Mouse (Mus musculus) midbrain, postnatal 0 days (tissue): Measurements from ENCODE around the gene Gak. TPM values are rescaled to one million over a fixed set of nuclear protein-coding genes. Genes with fewer than 3 reads are reported as not detected.
A peak's percentile ranks its signal among the peaks of the same experiment; 100 is the strongest.

Source experiments
- ATAC-seq: fragments of 200-750 bp; cut with Nextera tagmentation; 2 replicates; pipeline ENCODE4 v1.8.0; 2017; ENCODE audit warnings: moderate number of reproducible peaks, mild to moderate bottlenecking, moderate TSS enrichment, moderate library complexity; ENCODE audit not compliant: low FRiP score
- DNase-seq: peaks from one replicate; pipeline ENCODE4 v3.0.0-alpha.2; 2015; ENCODE audit warnings: low spot score
- H3K27ac ChIP-seq: fragments of 300-500 bp; sonication (generic); 2 replicates; pipeline ENCODE4 v1.5.1; 2014; ENCODE audit warnings: low read depth, mild to moderate bottlenecking, low read length, mixed read lengths
- H3K27me3 ChIP-seq: fragments of 300-500 bp; sonication (generic); 2 replicates; pipeline ENCODE4 v1.6.1; 2014; ENCODE audit warnings: low read length, control low read depth, mixed read lengths; ENCODE audit not compliant: insufficient read depth
- H3K36me3 ChIP-seq: fragments of 300-500 bp; sonication (generic); 2 replicates; pipeline ENCODE4 v1.6.1; 2014; ENCODE audit warnings: low read length, control low read depth, mixed read lengths; ENCODE audit not compliant: insufficient read depth
- H3K4me1 ChIP-seq: fragments of 300-500 bp; sonication (generic); 2 replicates; pipeline ENCODE4 v1.6.1; 2014; ENCODE audit warnings: mild to moderate bottlenecking, control low read depth, antibody characterized with exemption, low read length, mixed read lengths; ENCODE audit not compliant: insufficient read depth
- H3K4me2 ChIP-seq: fragments of 300-500 bp; sonication (generic); 2 replicates; pipeline ENCODE4 v1.6.1; 2014; ENCODE audit warnings: low read depth, mild to moderate bottlenecking, low read length, mixed read lengths; ENCODE audit not compliant: poor library complexity, severe bottlenecking
- H3K4me3 ChIP-seq: fragments of 300-500 bp; sonication (generic); 2 replicates; pipeline ENCODE4 v1.5.1; 2014; ENCODE audit warnings: low read depth, mild to moderate bottlenecking, low read length, moderate library complexity
- H3K9ac ChIP-seq: fragments of 300-500 bp; sonication (generic); replicated peaks from 2 replicates; pipeline ENCODE4 v1.6.1; 2014; ENCODE audit warnings: mild to moderate bottlenecking, low read length, moderate library complexity, mixed read lengths; ENCODE audit not compliant: poor library complexity, severe bottlenecking
- H3K9me3 ChIP-seq: fragments of 300-500 bp; sonication (generic); 2 replicates; pipeline ENCODE4 v1.6.1; 2016; ENCODE audit warnings: low read length, control low read depth
- CTCF ChIP-seq: IDR thresholded peaks from 2 replicates; pipeline ENCODE4 v1.5.1; 2016; ENCODE audit warnings: antibody characterized with exemption, mild to moderate bottlenecking
- WGBS: fragments of 180-500 bp; shearing (Covaris S2); extraction: QIAGEN DNeasy Blood & Tissue Kit; methylation state at CpG from one replicate; pipeline ENCODE4 v1.1.7; 2014; 5-methylcytosine and 5-hydroxymethylcytosine counted together
- polyA plus RNA-seq: library from polyadenylated mRNA; unstranded; fragments of >200 nt; fragmentation: Nextera tagmentation; extraction: Ambion mirVana; gene quantifications from 2 replicates; pipeline ENCODE4 v1.2.1, GENCODE M21; 2015
- total RNA-seq: library from RNA; depleted of rRNA; stranded (reverse); fragments of >200 nt; gene quantifications from 2 replicates; pipeline ENCODE4 v1.2.3, GENCODE M21; 2014

Gak gene
- total and polyA plus RNA-seq, 2 experiments from 2014 or later: 46.1 to 77.1 TPM

- ATAC-seq (no peak), DNase-seq (no peak)
- no peak for TF ChIP-seq CTCF
- H3K9ac ChIP-seq: no peak overlapping the region
- no peaks in the 10 kb centered on the region for H3K9me3 ChIP-seq
- H3K27ac ChIP-seq: no peak overlapping the region
- H3K36me3 ChIP-seq: peaks cover 7% of the 10 kb centered on the region
- no peak overlapping the region for H3K4me2 ChIP-seq
- no peaks in the 10 kb centered on the region for H3K27me3 ChIP-seq
- no peak overlapping the region for H3K4me3 ChIP-seq
- H3K4me1 ChIP-seq: peaks cover 17% of the 10 kb centered on the region
- WGBS: 79% methylated on average over 2 of the region's 2 CpGs
Measured at GRCm38 (mm10) chr5:108674624-108675023, 45.1 kb upstream of the Gak start.

DNA sequence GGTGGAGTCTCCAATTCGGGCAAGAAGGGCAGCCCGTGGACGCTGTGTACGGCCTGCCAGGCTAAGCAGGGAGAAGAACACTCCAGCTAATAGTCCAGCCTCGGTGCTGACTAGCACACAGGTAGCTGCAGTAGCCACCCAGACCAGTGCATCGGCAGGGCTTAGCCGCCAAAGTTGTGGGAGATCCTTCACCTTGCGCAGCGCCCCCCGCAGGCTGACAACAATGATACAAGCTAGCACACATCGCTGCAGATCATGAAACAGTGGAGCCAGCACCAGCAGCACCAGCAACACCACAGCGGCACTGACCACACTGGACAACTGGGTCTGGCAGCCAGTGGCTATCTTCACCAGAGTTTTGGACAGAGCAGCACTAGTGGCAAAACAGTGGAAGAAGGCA is 42.2 kb upstream of the Gak start:
- H3K9me3 ChIP-seq: no peaks in the 10 kb centered on the region
- TF ChIP-seq CTCF: peak; percentile 27
- H3K27ac ChIP-seq: no peak overlapping the region
- WGBS: 97% methylated on average over 12 of the region's 12 CpGs
- H3K4me3 ChIP-seq: no peak overlapping the region
- peaks cover 10% of the 10 kb centered on the region for H3K4me1 ChIP-seq
- no peak for ATAC-seq
- no peak for DNase-seq
- peaks cover 7% of the 10 kb centered on the region for H3K36me3 ChIP-seq
- H3K4me2 ChIP-seq: no peak overlapping the region
- H3K27me3 ChIP-seq: no peaks in the 10 kb centered on the region
- H3K9ac ChIP-seq: no peak overlapping the region

DNA sequence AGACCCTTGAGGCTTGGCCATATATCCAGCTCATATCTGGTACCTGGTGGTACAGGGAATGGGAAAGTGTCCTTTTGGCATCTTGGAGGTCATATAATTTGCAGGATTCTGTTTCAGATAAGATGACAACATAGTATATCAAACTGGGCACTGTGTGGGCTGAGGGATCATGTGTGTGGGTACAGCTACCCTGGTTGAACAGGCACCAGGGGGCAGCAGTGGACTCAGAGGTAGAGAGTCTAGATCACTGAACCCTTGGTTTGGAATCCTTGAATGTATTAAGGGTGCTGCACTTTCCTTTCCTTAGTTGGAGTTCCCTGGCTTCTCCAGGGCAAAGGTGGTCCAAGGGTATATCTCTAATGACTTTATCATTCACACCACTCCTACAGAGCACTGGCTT is 41.2 kb upstream of the Gak start:
- no peak overlapping the region for H3K4me2 ChIP-seq
- peak; percentile 57 for TF ChIP-seq CTCF
- DNase-seq (no peak), ATAC-seq (no peak)
- peaks cover 7% of the 10 kb centered on the region for H3K36me3 ChIP-seq
- no peak overlapping the region for H3K4me3 ChIP-seq
- peaks cover 5% of the 10 kb centered on the region; the same call in 1 of the 2 replicates for H3K4me1 ChIP-seq
- H3K9me3 ChIP-seq: no peaks in the 10 kb centered on the region
- H3K27ac ChIP-seq: no peak overlapping the region
- H3K9ac ChIP-seq: no peak overlapping the region
- H3K27me3 ChIP-seq: no peaks in the 10 kb centered on the region

- Histone ChIP-seq H3K9ac (peak overlapping the region; percentile 70; the same call in 1 of the 2 replicates), H3K4me3 (no peak overlapping the region), H3K36me3 (peaks cover 7% of the 10 kb centered on the region), H3K4me2 (peak overlapping the region; percentile 66), H3K27ac (peak overlapping the region; percentile 91; the same call in 1 of the 2 replicates), H3K27me3 (no peaks in the 10 kb centered on the region), H3K4me1 (peaks cover 5% of the 10 kb centered on the region; the same call in 1 of the 2 replicates), H3K9me3 (no peaks in the 10 kb centered on the region)
- 82% methylated on average over 9 of the region's 9 CpGs for WGBS
- no peak for DNase-seq
- ATAC-seq: no peak
- no peak for TF ChIP-seq CTCF
Measured at GRCm38 (mm10) chr5:108669986-108670385, 40.4 kb upstream of the Gak start.

- DNase-seq (peak; percentile 92), ATAC-seq (peak; percentile 88)
- Histone ChIP-seq H3K27ac (peak within 1 kb of the TSS; percentile 91), H3K9me3 (no peaks in the 10 kb centered on the region), H3K27me3 (no peaks in the 10 kb centered on the region), H3K4me3 (peak within 1 kb of the TSS; percentile 47), H3K36me3 (peaks cover 7% of the 10 kb centered on the region), H3K9ac (peak within 1 kb of the TSS; percentile 70), H3K4me1 (peaks cover 5% of the 10 kb centered on the region; the same call in 1 of the 2 replicates), H3K4me2 (peak within 1 kb of the TSS; percentile 66)
- TF ChIP-seq CTCF: peak; percentile 83
- 6% methylated on average over 43 of the region's 43 CpGs for WGBS
Measured at GRCm38 (mm10) chr5:108668977-108669936, 39.7 kb upstream of the Gak start, which contains the start of gene Dgkq. TSS of gene Dgkq (minus strand) at chr5:108669672.
